Mouse (Mus musculus): Measurements from ENCODE around the gene Rassf7. TPM values are rescaled to one million over a fixed set of nuclear protein-coding genes. Genes with fewer than 3 reads are reported as not detected.

Rassf7 gene
- polyA plus RNA-seq (2015; fragmentation: Nextera tagmentation; extraction: Ambion mirVana): 67.7 and 73.3 TPM in 2 replicates

- H3K27me3 ChIP-seq (replicated peaks): no peaks in the 10 kb centered on the region
- no peaks in the 10 kb centered on the region for H3K9me3 ChIP-seq
- peak within 1 kb of the TSS; percentile 71 for H3K4me3 ChIP-seq (replicated peaks)
- peak within 1 kb of the TSS; percentile 97 for H3K27ac ChIP-seq
- WGBS: under 1% methylated on average over 41 of the region's 41 CpGs
- peak within 1 kb of the TSS; percentile 61 for H3K9ac ChIP-seq
- peaks cover 50% of the 10 kb centered on the region for H3K4me1 ChIP-seq
- H3K4me2 ChIP-seq: peak within 1 kb of the TSS; percentile 96
- peak; percentile 92 for ATAC-seq (ENCODE audit: insufficient read depth, low FRiP score, low read depth)
- no peaks in the 10 kb centered on the region for H3K36me3 ChIP-seq
Measured at GRCm38 (mm10) chr7:141215101-141215879, at the start of gene Rassf7. TSS of gene Rassf7 (plus strand) at chr7:141215860.

GRCm38 (mm10) chr7:141167901-141168517, 47.7 kb upstream of the Rassf7 start:
- H3K27me3 ChIP-seq (replicated peaks): no peaks in the 10 kb centered on the region
- no peaks in the 10 kb centered on the region for H3K9me3 ChIP-seq
- H3K36me3 ChIP-seq: peaks cover 20% of the 10 kb centered on the region
- ATAC-seq (ENCODE audit: insufficient read depth, low FRiP score, low read depth): peak; percentile 16
- peak overlapping the region; percentile 64 for H3K4me3 ChIP-seq (replicated peaks)
- 11% methylated on average over 7 of the region's 7 CpGs for WGBS
- H3K9ac ChIP-seq: peak overlapping the region; percentile 42; the same call in 1 of the 2 replicates
- peaks cover 41% of the 10 kb centered on the region for H3K4me1 ChIP-seq
- peak overlapping the region; percentile 66 for H3K4me2 ChIP-seq
- H3K27ac ChIP-seq: peak overlapping the region; percentile 92

DNA sequence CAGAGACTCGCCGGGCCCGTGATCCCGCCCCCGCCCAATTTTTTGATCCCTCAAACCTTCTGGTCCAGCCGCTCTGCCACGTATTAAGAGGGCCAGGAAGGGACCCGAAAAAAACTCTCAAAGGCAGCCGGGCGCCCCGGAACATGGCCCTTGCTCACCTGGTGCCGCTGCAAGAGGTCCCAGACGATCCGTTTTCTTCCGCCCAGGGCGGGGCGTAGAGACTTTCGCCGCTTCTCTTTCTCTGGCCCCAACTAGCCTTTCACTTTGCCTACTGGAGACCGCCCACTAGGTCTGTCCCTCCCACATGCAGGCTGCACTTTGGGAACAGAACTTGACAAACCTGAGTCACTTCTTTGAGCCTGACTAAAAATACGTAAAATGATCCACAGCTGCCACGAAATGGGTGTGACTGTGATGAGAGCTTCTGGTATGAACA, 47.1 kb upstream of the Rassf7 start:
- H3K9me3 ChIP-seq: no peaks in the 10 kb centered on the region
- H3K4me2 ChIP-seq: peak overlapping the region; percentile 66
- ATAC-seq (ENCODE audit: insufficient read depth, low FRiP score, low read depth): peak; percentile 67
- peaks cover 45% of the 10 kb centered on the region for H3K4me1 ChIP-seq
- peak overlapping the region; percentile 42; the same call in 1 of the 2 replicates for H3K9ac ChIP-seq
- H3K27me3 ChIP-seq (replicated peaks): no peaks in the 10 kb centered on the region
- peaks cover 15% of the 10 kb centered on the region for H3K36me3 ChIP-seq
- H3K4me3 ChIP-seq (replicated peaks): peak overlapping the region; percentile 64
- under 1% methylated on average over 22 of the region's 22 CpGs for WGBS
- peak overlapping the region; percentile 92 for H3K27ac ChIP-seq

DNA sequence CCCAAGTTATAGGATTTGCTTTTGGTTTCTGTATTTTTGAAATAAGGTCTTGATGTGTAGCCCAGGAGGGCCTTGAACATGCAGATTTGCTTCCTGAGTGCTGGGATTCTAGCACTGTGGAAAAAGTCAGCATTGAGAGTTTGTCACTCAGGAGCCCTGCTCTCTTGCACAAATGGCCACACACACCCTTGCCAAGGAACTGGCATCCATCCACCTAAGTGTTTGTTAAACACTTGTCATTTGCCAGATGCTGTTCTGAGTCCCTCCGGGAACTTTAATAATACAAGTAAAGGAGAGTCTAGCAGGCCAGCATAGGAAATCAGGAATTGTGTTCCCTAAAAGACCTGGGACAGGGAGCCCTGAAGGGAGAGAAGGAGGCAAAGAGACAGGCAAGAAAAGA, 46.4 kb upstream of the Rassf7 start:
- Histone ChIP-seq H3K27me3 (replicated peaks) (no peaks in the 10 kb centered on the region), H3K9ac (no peak overlapping the region), H3K4me1 (peaks cover 39% of the 10 kb centered on the region), H3K4me3 (replicated peaks) (no peak overlapping the region), H3K36me3 (peaks cover 7% of the 10 kb centered on the region; the same call in 1 of the 2 replicates), H3K9me3 (no peaks in the 10 kb centered on the region), H3K27ac (peak overlapping the region; percentile 92), H3K4me2 (peak overlapping the region; percentile 66)
- WGBS: 39% methylated on average over 1 of the region's 1 CpGs
- no peak for ATAC-seq (ENCODE audit: insufficient read depth, low FRiP score, low read depth)

DNA sequence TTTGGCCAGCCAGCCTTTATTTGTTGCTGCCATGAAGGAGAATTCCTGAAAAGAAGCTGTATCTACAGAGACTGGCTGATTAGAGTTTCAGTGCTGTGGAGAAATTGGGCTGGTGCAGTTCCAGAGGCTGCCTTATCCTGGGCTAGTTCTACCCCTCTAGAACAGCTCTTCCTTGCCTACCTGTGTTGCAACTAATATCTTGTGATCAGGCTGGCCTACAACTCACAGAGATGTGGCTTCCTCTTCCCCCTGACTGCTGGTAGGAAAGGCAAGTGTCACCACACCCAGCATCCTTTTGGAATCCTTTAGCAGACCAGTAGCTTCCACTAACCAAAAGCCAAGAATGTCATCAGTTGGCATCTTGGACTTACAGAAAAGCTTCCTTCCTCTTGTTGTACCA, 45.8 kb upstream of the Rassf7 start:
- Histone ChIP-seq H3K27ac (0 out of 2 replicates have a peak overlapping the region, but pooled peaks have one; percentile 92), H3K36me3 (peaks cover 3% of the 10 kb centered on the region; the same call in 1 of the 2 replicates), H3K4me1 (peaks cover 36% of the 10 kb centered on the region), H3K4me2 (no peak overlapping the region), H3K27me3 (replicated peaks) (no peaks in the 10 kb centered on the region), H3K4me3 (replicated peaks) (no peak overlapping the region), H3K9ac (no peak overlapping the region), H3K9me3 (no peaks in the 10 kb centered on the region)
- ATAC-seq (ENCODE audit: insufficient read depth, low FRiP score, low read depth): no peak

DNA sequence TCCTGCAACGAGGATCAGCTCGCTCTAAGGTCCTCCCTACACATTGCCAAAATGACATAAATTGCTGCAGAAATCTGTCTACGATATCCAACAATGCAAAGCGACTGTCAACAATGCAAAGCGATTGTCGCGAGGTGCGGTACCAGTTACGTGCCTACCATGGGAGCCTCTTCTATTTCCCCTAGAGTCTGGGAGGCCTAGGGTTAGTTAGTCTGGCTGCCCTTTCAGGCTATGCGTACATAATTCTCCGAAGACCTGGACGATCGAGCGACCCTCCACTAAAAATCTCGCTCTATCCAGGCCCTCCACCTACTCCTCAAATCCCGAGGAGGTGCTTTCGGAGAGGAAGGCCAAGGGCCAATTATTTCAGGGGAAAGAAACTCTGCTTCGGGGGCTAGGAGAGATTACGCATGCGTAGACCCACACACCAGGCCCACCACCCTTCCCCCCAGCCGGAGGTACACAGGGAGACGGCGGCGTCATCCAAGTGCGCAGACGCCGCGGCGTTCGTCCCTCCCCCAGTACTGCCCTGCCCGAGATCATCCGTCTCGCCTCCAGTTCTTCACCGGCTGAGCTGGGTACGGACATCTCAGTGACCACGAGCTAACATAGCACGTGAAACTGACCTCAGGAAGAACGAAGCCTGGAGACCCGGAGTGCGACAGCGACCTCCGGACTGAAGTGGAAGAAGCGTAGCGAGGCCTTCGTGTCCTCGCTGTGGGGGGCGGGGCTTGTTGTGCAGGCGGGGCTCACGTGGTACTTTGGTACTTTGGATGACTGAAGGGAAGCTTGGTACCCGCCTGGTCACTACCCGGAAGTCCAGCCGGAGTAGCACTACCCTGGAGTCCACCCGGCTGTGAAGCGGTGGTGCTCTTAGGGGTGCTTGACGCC, 43.3 kb upstream of the Rassf7 start, which contains the start of gene Rnh1:
Gene Rnh1 (minus strand): TSS at position 742 of the 891 bp plus-strand sequence.
- peak within 1 kb of the TSS; percentile 47 for H3K9ac ChIP-seq
- H3K4me2 ChIP-seq: peak within 1 kb of the TSS; percentile 71
- peak within 1 kb of the TSS; percentile 52 for H3K4me3 ChIP-seq (replicated peaks)
- peak; percentile 91 for ATAC-seq (ENCODE audit: insufficient read depth, low FRiP score, low read depth)
- WGBS: 2% methylated on average over 55 of the region's 55 CpGs
- H3K36me3 ChIP-seq: no peaks in the 10 kb centered on the region
- H3K9me3 ChIP-seq: no peaks in the 10 kb centered on the region
- peak within 1 kb of the TSS; percentile 92 for H3K27ac ChIP-seq
- peaks cover 29% of the 10 kb centered on the region for H3K4me1 ChIP-seq
- H3K27me3 ChIP-seq (replicated peaks): no peaks in the 10 kb centered on the region

DNA sequence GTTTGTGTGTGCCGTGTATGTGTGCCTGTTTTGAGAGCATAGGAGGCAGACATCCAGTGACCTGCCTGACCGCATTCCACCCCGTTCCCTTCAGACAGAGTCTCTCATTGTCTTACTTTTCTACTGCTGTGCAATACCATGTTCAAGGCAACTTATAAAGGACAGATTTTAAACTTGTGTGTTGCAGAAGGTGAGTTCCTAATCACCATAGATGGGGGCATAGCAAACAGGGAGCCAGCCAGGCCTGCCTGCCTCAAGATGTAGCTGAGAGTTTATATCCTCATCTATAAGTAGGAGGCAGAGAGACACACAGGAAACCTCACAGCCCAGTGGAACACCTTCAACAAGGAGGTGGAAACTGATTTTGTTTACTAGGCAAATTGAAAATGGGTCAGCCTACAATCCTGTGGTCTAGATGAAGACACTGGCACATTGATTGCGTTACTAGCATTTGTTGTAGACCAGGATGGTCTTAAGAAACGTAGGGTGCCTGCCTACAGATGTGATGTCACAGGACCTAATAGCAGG, 42.3 kb upstream of the Rassf7 start:
- Histone ChIP-seq H3K27me3 (replicated peaks) (no peaks in the 10 kb centered on the region), H3K4me3 (replicated peaks) (peak overlapping the region; percentile 52), H3K9me3 (no peaks in the 10 kb centered on the region), H3K27ac (peak overlapping the region; percentile 92), H3K4me2 (peak overlapping the region; percentile 71), H3K36me3 (no peaks in the 10 kb centered on the region), H3K9ac (peak overlapping the region; percentile 47; the same call in 1 of the 2 replicates), H3K4me1 (peaks cover 19% of the 10 kb centered on the region)
- WGBS: 67% methylated on average over 5 of the region's 5 CpGs
- ATAC-seq (ENCODE audit: insufficient read depth, low FRiP score, low read depth): no peak

GRCm38 (mm10) chr7:141175068-141175467, 40.6 kb upstream of the Rassf7 start:
- WGBS: 84% methylated on average over 4 of the region's 4 CpGs
- Histone ChIP-seq H3K27me3 (replicated peaks) (no peaks in the 10 kb centered on the region), H3K9me3 (no peaks in the 10 kb centered on the region), H3K9ac (no peak overlapping the region), H3K27ac (no peak overlapping the region), H3K4me1 (peaks cover 6% of the 10 kb centered on the region; the same call in 1 of the 2 replicates), H3K36me3 (no peaks in the 10 kb centered on the region), H3K4me2 (no peak overlapping the region), H3K4me3 (replicated peaks) (no peak overlapping the region)
- ATAC-seq (ENCODE audit: insufficient read depth, low FRiP score, low read depth): no peak

DNA sequence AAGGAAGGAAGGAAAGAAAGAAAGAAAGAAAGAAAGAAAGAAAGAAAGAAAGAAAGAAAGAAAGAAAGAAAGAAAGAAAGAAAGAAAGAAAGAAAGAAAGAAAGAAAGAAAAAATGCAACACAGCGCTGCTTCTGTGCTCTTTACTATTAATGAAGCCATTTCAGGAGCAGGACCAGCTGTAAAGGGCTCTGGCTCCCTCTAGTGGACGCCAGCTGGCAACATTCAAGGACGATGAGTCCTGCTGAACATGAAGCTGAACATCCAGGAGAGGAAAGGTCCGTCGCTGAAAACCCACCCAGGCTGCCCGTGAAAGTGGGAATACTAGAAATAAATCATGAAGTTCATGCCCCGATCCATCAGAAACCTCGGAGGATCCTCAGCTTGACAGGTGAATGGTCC, 39.5 kb upstream of the Rassf7 start:
- H3K4me3 ChIP-seq (replicated peaks): no peak overlapping the region

DNA sequence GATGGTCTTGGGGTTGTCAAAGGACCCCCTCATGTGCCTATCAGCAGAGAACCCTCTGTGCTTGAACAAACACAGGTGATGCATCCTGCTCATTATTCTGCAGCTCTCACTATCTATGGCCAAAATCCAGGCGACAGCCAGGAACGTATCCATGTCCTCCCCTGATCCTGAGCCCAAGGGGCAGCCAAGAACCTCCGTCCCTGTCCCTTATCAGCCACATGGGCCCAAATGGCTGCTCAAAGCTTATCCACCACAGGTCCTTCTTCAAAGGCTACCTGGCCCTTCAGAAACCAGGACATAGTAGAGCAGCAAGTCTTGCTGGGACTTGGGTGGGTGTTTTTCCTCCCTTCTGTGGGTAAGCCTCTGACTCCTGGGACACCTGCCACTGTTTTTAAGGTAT, 27.5 kb upstream of the Rassf7 start:
- no peak for ATAC-seq (ENCODE audit: insufficient read depth, low FRiP score, low read depth)
- H3K4me2 ChIP-seq: no peak overlapping the region
- no peak overlapping the region for H3K27ac ChIP-seq
- H3K9ac ChIP-seq: no peak overlapping the region
- no peaks in the 10 kb centered on the region for H3K9me3 ChIP-seq
- no peak overlapping the region for H3K4me3 ChIP-seq (replicated peaks)
- WGBS: 70% methylated on average over 3 of the region's 3 CpGs
- H3K36me3 ChIP-seq: peaks cover 28% of the 10 kb centered on the region
- no peaks in the 10 kb centered on the region for H3K27me3 ChIP-seq (replicated peaks)
- peaks cover 15% of the 10 kb centered on the region for H3K4me1 ChIP-seq

More for the DNA sequence above, 39.5 kb upstream of the Rassf7 start:
- WGBS: under 1% methylated on average over 8 of the region's 8 CpGs
- no peaks in the 10 kb centered on the region for H3K9me3 ChIP-seq
- no peak overlapping the region for H3K9ac ChIP-seq
- peaks cover 6% of the 10 kb centered on the region; the same call in 1 of the 2 replicates for H3K4me1 ChIP-seq
- no peak overlapping the region for H3K27ac ChIP-seq
- no peak for ATAC-seq (ENCODE audit: insufficient read depth, low FRiP score, low read depth)
- no peaks in the 10 kb centered on the region for H3K27me3 ChIP-seq (replicated peaks)
- H3K36me3 ChIP-seq: no peaks in the 10 kb centered on the region
- H3K4me2 ChIP-seq: no peak overlapping the region

- peaks cover 28% of the 10 kb centered on the region for H3K36me3 ChIP-seq
Measured at GRCm38 (mm10) chr7:141188733-141189132, 26.9 kb upstream of the Rassf7 start.

More at GRCm38 (mm10) chr7:141188733-141189132, 26.9 kb upstream of the Rassf7 start:
- Histone ChIP-seq H3K4me3 (replicated peaks) (no peak overlapping the region), H3K27ac (no peak overlapping the region), H3K27me3 (replicated peaks) (no peaks in the 10 kb centered on the region), H3K4me2 (no peak overlapping the region), H3K9ac (no peak overlapping the region), H3K9me3 (no peaks in the 10 kb centered on the region), H3K4me1 (peaks cover 15% of the 10 kb centered on the region)
- WGBS: 94% methylated on average over 3 of the region's 3 CpGs
- ATAC-seq (ENCODE audit: insufficient read depth, low FRiP score, low read depth): no peak
